Mouse (Mus musculus): ENCODE results near the gene Mrps26. TPM values are rescaled to one million over a fixed set of nuclear protein-coding genes. Genes with fewer than 3 reads are reported as not detected.
"Not testable (repeated sequence)": the region's sequence is repeated elsewhere in the genome, so short reads cannot be mapped to it uniquely, and the experiment has no call there.

The Mrps26 gene
- polyA plus RNA-seq, 1 experiment from 2014 or later = 71.8 TPM

DNA sequence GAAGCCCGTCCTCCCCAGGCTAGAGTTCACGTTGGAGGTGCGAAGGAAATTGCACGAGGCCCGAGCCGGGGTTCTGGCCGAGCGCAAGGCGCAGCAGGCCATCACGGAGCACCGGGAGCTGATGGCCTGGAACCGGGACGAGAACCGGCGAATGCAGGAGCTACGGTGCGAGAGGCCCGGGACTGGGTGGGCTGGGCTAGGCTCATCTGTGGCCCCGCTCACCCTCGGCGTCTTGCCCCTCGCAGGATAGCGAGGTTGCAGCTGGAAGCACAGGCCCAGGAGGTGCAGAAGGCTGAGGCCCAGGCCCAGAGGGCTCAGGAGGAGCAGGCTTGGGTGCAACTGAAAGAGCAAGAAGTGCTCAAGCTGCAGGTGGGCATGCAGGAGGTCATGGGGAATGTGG lies 521 bp downstream of the Mrps26 start:
- Histone ChIP-seq H3K27me3 (ENCODE audit: control insufficient read depth, insufficient read depth, low read depth, low read length) (no peaks in the 10 kb centered on the region), H3K4me2 (ENCODE audit: low read depth, low read length) (peak overlapping the region; percentile 80), H3K9me3 (ENCODE audit: control insufficient read depth, low read length) (no peaks in the 10 kb centered on the region), H3K9ac (ENCODE audit: low read length) (peak overlapping the region; percentile 92), H3K36me3 (ENCODE audit: control insufficient read depth, insufficient read depth, low read length) (peaks cover 6% of the 10 kb centered on the region), H3K4me1 (replicated peaks; ENCODE audit: control insufficient read depth, insufficient read depth, low read length) (peaks cover 10% of the 10 kb centered on the region), H3K27ac (ENCODE audit: low read length) (no peak overlapping the region), H3K4me3 (ENCODE audit: low read length) (peak overlapping the region; percentile 94)
- WGBS = 0% methylated on average over 23 of the region's 23 CpGs
- peak; percentile 21 for ATAC-seq (ENCODE audit: low read depth)

GRCm38 (mm10) chr2:130564983-130565382 lies 1.4 kb downstream of the Mrps26 start:
- H3K9ac ChIP-seq (ENCODE audit: low read length) = no peak overlapping the region
- H3K4me2 ChIP-seq (ENCODE audit: low read depth, low read length) = peak overlapping the region; percentile 80; the same call in 1 of the 2 replicates
- WGBS = 79% methylated on average over 8 of the region's 8 CpGs
- peaks cover 6% of the 10 kb centered on the region for H3K36me3 ChIP-seq (ENCODE audit: control insufficient read depth, insufficient read depth, low read length)
- peaks cover 10% of the 10 kb centered on the region for H3K4me1 ChIP-seq (replicated peaks; ENCODE audit: control insufficient read depth, insufficient read depth, low read length)
- no peaks in the 10 kb centered on the region for H3K9me3 ChIP-seq (ENCODE audit: control insufficient read depth, low read length)
- H3K27ac ChIP-seq (ENCODE audit: low read length) = no peak overlapping the region
- no peak for ATAC-seq (ENCODE audit: low read depth)
- no peaks in the 10 kb centered on the region for H3K27me3 ChIP-seq (ENCODE audit: control insufficient read depth, insufficient read depth, low read depth, low read length)
- H3K4me3 ChIP-seq (ENCODE audit: low read length) = peak overlapping the region; percentile 94; the same call in 1 of the 2 replicates

- Histone ChIP-seq H3K36me3 (ENCODE audit: control insufficient read depth, insufficient read depth, low read length) (peaks cover 6% of the 10 kb centered on the region), H3K4me3 (ENCODE audit: low read length) (no peak overlapping the region), H3K4me1 (replicated peaks; ENCODE audit: control insufficient read depth, insufficient read depth, low read length) (peaks cover 7% of the 10 kb centered on the region), H3K9me3 (ENCODE audit: control insufficient read depth, low read length) (no peaks in the 10 kb centered on the region), H3K27me3 (ENCODE audit: control insufficient read depth, insufficient read depth, low read depth, low read length) (no peaks in the 10 kb centered on the region), H3K4me2 (ENCODE audit: low read depth, low read length) (no peak overlapping the region), H3K27ac (ENCODE audit: low read length) (no peak overlapping the region), H3K9ac (ENCODE audit: low read length) (no peak overlapping the region)
- WGBS = 69% methylated on average over 4 of the region's 4 CpGs
- ATAC-seq (ENCODE audit: low read depth) = no peak
Measured at GRCm38 (mm10) chr2:130568921-130569320, 5.4 kb downstream of the Mrps26 start.

- H3K36me3 ChIP-seq (ENCODE audit: control insufficient read depth, insufficient read depth, low read length) = peaks cover 6% of the 10 kb centered on the region
- peaks cover under 1% of the 10 kb centered on the region; the same call in 1 of the 2 replicates for H3K27me3 ChIP-seq (ENCODE audit: control insufficient read depth, insufficient read depth, low read depth, low read length)
- H3K27ac ChIP-seq (ENCODE audit: low read length) = no peak overlapping the region
- H3K4me1 ChIP-seq (replicated peaks; ENCODE audit: control insufficient read depth, insufficient read depth, low read length) = no peaks in the 10 kb centered on the region
- H3K9ac ChIP-seq (ENCODE audit: low read length) = no peak overlapping the region
- H3K9me3 ChIP-seq (ENCODE audit: control insufficient read depth, low read length) = no peaks in the 10 kb centered on the region
- ATAC-seq (ENCODE audit: low read depth) = no peak
- no peak overlapping the region for H3K4me2 ChIP-seq (ENCODE audit: low read depth, low read length)
- no peak overlapping the region for H3K4me3 ChIP-seq (ENCODE audit: low read length)
Measured at GRCm38 (mm10) chr2:130569926-130570325, 6.4 kb downstream of the Mrps26 start.

- Histone ChIP-seq H3K4me3 (ENCODE audit: low read length) (no peak overlapping the region), H3K4me2 (ENCODE audit: low read depth, low read length) (no peak overlapping the region), H3K27me3 (ENCODE audit: control insufficient read depth, insufficient read depth, low read depth, low read length) (peaks cover 51% of the 10 kb centered on the region), H3K27ac (ENCODE audit: low read length) (no peak overlapping the region), H3K36me3 (ENCODE audit: control insufficient read depth, insufficient read depth, low read length) (no peaks in the 10 kb centered on the region), H3K9ac (ENCODE audit: low read length) (no peak overlapping the region), H3K4me1 (replicated peaks; ENCODE audit: control insufficient read depth, insufficient read depth, low read length) (peaks cover 9% of the 10 kb centered on the region), H3K9me3 (ENCODE audit: control insufficient read depth, low read length) (no peaks in the 10 kb centered on the region)
- ATAC-seq (ENCODE audit: low read depth) = no peak
- 80% methylated on average over 5 of the region's 5 CpGs for WGBS
Measured at GRCm38 (mm10) chr2:130574960-130575359, 11.4 kb downstream of the Mrps26 start.

DNA sequence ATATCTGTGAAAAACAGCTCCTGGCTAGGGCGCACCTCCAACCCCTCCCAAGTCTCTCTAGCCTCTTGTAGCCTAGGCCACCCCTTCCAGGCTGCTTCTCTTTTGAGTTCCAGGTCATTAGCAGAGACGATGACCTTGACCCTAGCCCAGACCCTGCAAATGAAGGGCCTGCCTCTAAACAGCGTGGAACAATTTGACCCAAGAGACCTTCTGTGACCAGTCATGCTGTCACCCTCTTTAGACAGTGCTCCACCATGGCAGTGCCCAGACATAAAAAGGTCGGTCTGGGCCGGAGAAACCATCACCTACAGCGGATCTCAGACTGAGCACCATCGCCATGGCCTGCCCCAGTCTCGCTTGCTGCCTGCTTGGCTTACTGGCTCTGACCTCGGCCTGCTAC lies 12.3 kb downstream of the Mrps26 start, which contains the start of gene Oxt:
Oxt (plus strand) TSS at position 301 of the 400 bp plus-strand sequence.
- 53% methylated on average over 9 of the region's 9 CpGs for WGBS
- no peak within 1 kb of the TSS for H3K27ac ChIP-seq (ENCODE audit: low read length)
- H3K9ac ChIP-seq (ENCODE audit: low read length) = peak within 1 kb of the TSS; percentile 12; the same call in 1 of the 2 replicates
- peaks cover 15% of the 10 kb centered on the region for H3K4me1 ChIP-seq (replicated peaks; ENCODE audit: control insufficient read depth, insufficient read depth, low read length)
- no peaks in the 10 kb centered on the region for H3K9me3 ChIP-seq (ENCODE audit: control insufficient read depth, low read length)
- H3K27me3 ChIP-seq (ENCODE audit: control insufficient read depth, insufficient read depth, low read depth, low read length) = peaks cover 60% of the 10 kb centered on the region
- no peak for ATAC-seq (ENCODE audit: low read depth)
- H3K36me3 ChIP-seq (ENCODE audit: control insufficient read depth, insufficient read depth, low read length) = no peaks in the 10 kb centered on the region
- H3K4me2 ChIP-seq (ENCODE audit: low read depth, low read length) = peak within 1 kb of the TSS; percentile 48
- H3K4me3 ChIP-seq (ENCODE audit: low read length) = peak within 1 kb of the TSS; percentile 34

DNA sequence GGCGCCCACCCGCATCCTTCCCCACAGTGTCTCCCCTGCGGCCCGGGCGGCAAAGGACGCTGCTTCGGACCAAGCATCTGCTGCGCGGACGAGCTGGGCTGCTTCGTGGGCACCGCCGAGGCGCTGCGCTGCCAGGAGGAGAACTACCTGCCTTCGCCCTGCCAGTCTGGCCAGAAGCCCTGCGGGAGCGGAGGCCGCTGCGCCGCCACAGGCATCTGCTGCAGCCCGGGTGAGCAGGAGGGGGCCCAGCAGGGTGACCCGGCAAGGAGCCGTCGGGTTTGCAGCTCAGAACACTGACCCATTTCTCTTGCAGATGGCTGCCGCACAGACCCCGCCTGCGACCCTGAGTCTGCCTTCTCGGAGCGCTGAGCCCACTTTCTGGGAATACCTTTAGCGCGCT lies 13.0 kb downstream of the Mrps26 start:
- 4% methylated on average over 30 of the region's 32 CpGs for WGBS
- Histone ChIP-seq H3K4me1 (replicated peaks; ENCODE audit: control insufficient read depth, insufficient read depth, low read length) (peaks cover 15% of the 10 kb centered on the region), H3K9ac (ENCODE audit: low read length) (peak overlapping the region; percentile 12; the same call in 1 of the 2 replicates), H3K27me3 (ENCODE audit: control insufficient read depth, insufficient read depth, low read depth, low read length) (peaks cover 67% of the 10 kb centered on the region), H3K4me2 (ENCODE audit: low read depth, low read length) (peak overlapping the region; percentile 48), H3K4me3 (ENCODE audit: low read length) (peak overlapping the region; percentile 34)
- ATAC-seq (ENCODE audit: low read depth); H3K36me3 ChIP-seq (ENCODE audit: control insufficient read depth, insufficient read depth, low read length); H3K27ac ChIP-seq (ENCODE audit: low read length); H3K9me3 ChIP-seq (ENCODE audit: control insufficient read depth, low read length): not testable (repeated sequence)

GRCm38 (mm10) chr2:130577021-130577420 lies 13.5 kb downstream of the Mrps26 start:
- H3K27me3 ChIP-seq (ENCODE audit: control insufficient read depth, insufficient read depth, low read depth, low read length) = peaks cover 72% of the 10 kb centered on the region
- no peak overlapping the region for H3K9ac ChIP-seq (ENCODE audit: low read length)
- no peaks in the 10 kb centered on the region for H3K36me3 ChIP-seq (ENCODE audit: control insufficient read depth, insufficient read depth, low read length)
- H3K4me3 ChIP-seq (ENCODE audit: low read length) = peak overlapping the region; percentile 34
- WGBS = 4% methylated on average over 9 of the region's 9 CpGs
- peak overlapping the region; percentile 48 for H3K4me2 ChIP-seq (ENCODE audit: low read depth, low read length)
- H3K4me1 ChIP-seq (replicated peaks; ENCODE audit: control insufficient read depth, insufficient read depth, low read length) = peaks cover 15% of the 10 kb centered on the region
- H3K27ac ChIP-seq (ENCODE audit: low read length) = no peak overlapping the region
- no peak for ATAC-seq (ENCODE audit: low read depth)
- no peaks in the 10 kb centered on the region for H3K9me3 ChIP-seq (ENCODE audit: control insufficient read depth, low read length)

- peak; percentile 29; the same call in 1 of the 2 replicates for ATAC-seq (ENCODE audit: low read depth)
- Histone ChIP-seq H3K9me3 (ENCODE audit: control insufficient read depth, low read length) (no peaks in the 10 kb centered on the region), H3K4me2 (ENCODE audit: low read depth, low read length) (peak overlapping the region; percentile 18; the same call in 1 of the 2 replicates), H3K9ac (ENCODE audit: low read length) (no peak overlapping the region), H3K4me1 (replicated peaks; ENCODE audit: control insufficient read depth, insufficient read depth, low read length) (peaks cover 15% of the 10 kb centered on the region), H3K27me3 (ENCODE audit: control insufficient read depth, insufficient read depth, low read depth, low read length) (peaks cover 78% of the 10 kb centered on the region), H3K27ac (ENCODE audit: low read length) (no peak overlapping the region), H3K4me3 (ENCODE audit: low read length) (0 out of 2 replicates have a peak overlapping the region, but pooled peaks have one; percentile 3), H3K36me3 (ENCODE audit: control insufficient read depth, insufficient read depth, low read length) (no peaks in the 10 kb centered on the region)
- WGBS = 5% methylated on average over 12 of the region's 12 CpGs
Measured at GRCm38 (mm10) chr2:130577632-130578031, 14.1 kb downstream of the Mrps26 start.

DNA sequence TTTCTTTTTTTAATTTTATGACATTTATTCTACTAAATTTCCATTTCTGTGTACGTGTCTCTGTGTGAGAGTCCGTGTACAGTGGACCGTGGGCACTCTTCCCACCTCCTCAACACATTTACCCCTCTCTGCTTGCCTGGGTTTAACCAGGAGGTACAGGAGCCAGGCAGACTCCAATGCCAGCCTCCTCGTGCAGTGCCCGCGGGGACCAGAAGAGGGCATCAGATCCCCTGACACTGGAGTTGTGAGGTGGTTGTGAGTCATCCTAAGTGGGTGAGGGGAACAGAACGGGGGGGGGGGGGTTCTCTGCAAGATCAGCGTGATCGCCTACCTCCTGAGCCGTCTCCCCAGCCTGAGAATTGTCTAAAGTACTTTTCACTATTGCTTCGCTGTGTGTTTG lies 14.6 kb downstream of the Mrps26 start:
- 7% methylated on average over 11 of the region's 11 CpGs for WGBS
- no peak overlapping the region for H3K9ac ChIP-seq (ENCODE audit: low read length)
- ATAC-seq (ENCODE audit: low read depth) = no peak
- H3K27ac ChIP-seq (ENCODE audit: low read length) = no peak overlapping the region
- H3K4me1 ChIP-seq (replicated peaks; ENCODE audit: control insufficient read depth, insufficient read depth, low read length) = peaks cover 15% of the 10 kb centered on the region
- H3K9me3 ChIP-seq (ENCODE audit: control insufficient read depth, low read length) = no peaks in the 10 kb centered on the region
- no peak overlapping the region for H3K4me2 ChIP-seq (ENCODE audit: low read depth, low read length)
- H3K4me3 ChIP-seq (ENCODE audit: low read length) = no peak overlapping the region
- H3K27me3 ChIP-seq (ENCODE audit: control insufficient read depth, insufficient read depth, low read depth, low read length) = peaks cover 79% of the 10 kb centered on the region
- no peaks in the 10 kb centered on the region for H3K36me3 ChIP-seq (ENCODE audit: control insufficient read depth, insufficient read depth, low read length)

All from lung, embryonic 16.5 days (tissue).